Mouse (Mus musculus): ENCODE results near the gene Smurf2. TPM values are rescaled to one million over a fixed set of nuclear protein-coding genes. Genes with fewer than 3 reads are reported as not detected.
A peak's percentile ranks its signal among the peaks of the same experiment; 100 is the strongest.

Smurf2 gene
- 10 to 100 TPM; 29.1 to 29.6 TPM for total RNA-seq (2021)

GRCm38 (mm10) chr11:106920551-106921379, at the start of gene Smurf2:
Gene Smurf2 (minus strand): TSS chr11:106920715.
- intact Hi-C loops (cut with DNase I), result no loop called here
- DNase-seq (ENCODE audit: extremely low spot score in 1 of 2, low spot score in 2 of 2), result peak; percentile 74 to 92

- intact Hi-C loops (cut with DNase I), result loop anchor here (5.0 kb wide), 1 partner anchor 42 kb away; no protein-coding TSS in a partner anchor
- no peak for DNase-seq (ENCODE audit: extremely low spot score in 1 of 2, low spot score in 2 of 2)
Observed at GRCm38 (mm10) chr11:106969798-106970197, 49.3 kb upstream of the Smurf2 start.

- intact Hi-C loops (cut with DNase I), result loop anchor here (5.0 kb wide), 1 partner anchor 40 kb away; no protein-coding TSS in a partner anchor
Observed at GRCm38 (mm10) chr11:106967630-106968029, 47.1 kb upstream of the Smurf2 start.

GRCm38 (mm10) chr11:106965881-106966280, 45.4 kb upstream of the Smurf2 start:
- intact Hi-C loops (cut with DNase I), result loop anchor here (5.0 kb wide), 1 partner anchor 39 kb away; no protein-coding TSS in a partner anchor
- DNase-seq (ENCODE audit: extremely low spot score in 1 of 2, low spot score in 2 of 2), result no peak

More at GRCm38 (mm10) chr11:106967630-106968029, 47.1 kb upstream of the Smurf2 start:
- peak in 1 of 2 experiments; percentile 54 for DNase-seq (ENCODE audit: extremely low spot score in 1 of 2, low spot score in 2 of 2)

GRCm38 (mm10) chr11:106962310-106962709, 41.8 kb upstream of the Smurf2 start:
- intact Hi-C loops (cut with DNase I), result no loop called here
- no peak for DNase-seq (ENCODE audit: extremely low spot score in 1 of 2, low spot score in 2 of 2)

GRCm38 (mm10) chr11:106961471-106962081, 41.1 kb upstream of the Smurf2 start:
- intact Hi-C loops (cut with DNase I), result no loop called here
- DNase-seq (ENCODE audit: extremely low spot score in 1 of 2, low spot score in 2 of 2), result no peak

- intact Hi-C loops (cut with DNase I), result no loop called here
- DNase-seq (ENCODE audit: extremely low spot score in 1 of 2, low spot score in 2 of 2), result no peak
Observed at GRCm38 (mm10) chr11:106959121-106959520, 38.6 kb upstream of the Smurf2 start.

GRCm38 (mm10) chr11:106958407-106959071, 38.0 kb upstream of the Smurf2 start:
- no peak for DNase-seq (ENCODE audit: extremely low spot score in 1 of 2, low spot score in 2 of 2)
- intact Hi-C loops (cut with DNase I), result no loop called here

- intact Hi-C loops (cut with DNase I), result no loop called here
Observed at GRCm38 (mm10) chr11:106957271-106957980, 36.9 kb upstream of the Smurf2 start.

GRCm38 (mm10) chr11:106954566-106954965, 34.1 kb upstream of the Smurf2 start:
- DNase-seq (ENCODE audit: extremely low spot score in 1 of 2, low spot score in 2 of 2), result no peak
- intact Hi-C loops (cut with DNase I), result no loop called here

More at GRCm38 (mm10) chr11:106957271-106957980, 36.9 kb upstream of the Smurf2 start:
- peak in 1 of 2 experiments; percentile 88 for DNase-seq (ENCODE audit: extremely low spot score in 1 of 2, low spot score in 2 of 2)

GRCm38 (mm10) chr11:106954116-106954515, 33.6 kb upstream of the Smurf2 start:
- DNase-seq (ENCODE audit: extremely low spot score in 1 of 2, low spot score in 2 of 2), result no peak
- intact Hi-C loops (cut with DNase I), result no loop called here

GRCm38 (mm10) chr11:106937306-106937705, 16.8 kb upstream of the Smurf2 start:
- intact Hi-C loops (cut with DNase I), result no loop called here
- no peak for DNase-seq (ENCODE audit: extremely low spot score in 1 of 2, low spot score in 2 of 2)

- intact Hi-C loops (cut with DNase I), result no loop called here
- no peak for DNase-seq (ENCODE audit: extremely low spot score in 1 of 2, low spot score in 2 of 2)
Observed at GRCm38 (mm10) chr11:106930366-106930765, 9.9 kb upstream of the Smurf2 start.

- intact Hi-C loops (cut with DNase I), result loop anchor here (5.0 kb wide), 1 partner anchor 38 kb away; no protein-coding TSS in a partner anchor
- no peak for DNase-seq (ENCODE audit: extremely low spot score in 1 of 2, low spot score in 2 of 2)
Observed at GRCm38 (mm10) chr11:106928935-106929334, 8.4 kb upstream of the Smurf2 start.

- DNase-seq (ENCODE audit: extremely low spot score in 1 of 2, low spot score in 2 of 2), result no peak
- intact Hi-C loops (cut with DNase I), result loop anchor here (5.0 kb wide), 1 partner anchor 39 kb away; no protein-coding TSS in a partner anchor
Observed at GRCm38 (mm10) chr11:106927950-106928349, 7.4 kb upstream of the Smurf2 start.

- DNase-seq (ENCODE audit: extremely low spot score in 1 of 2, low spot score in 2 of 2), result no peak
- intact Hi-C loops (cut with DNase I), result loop anchor here (5.0 kb wide), 1 partner anchor 40 kb away; no protein-coding TSS in a partner anchor
Observed at GRCm38 (mm10) chr11:106927226-106927625, 6.7 kb upstream of the Smurf2 start.

GRCm38 (mm10) chr11:106926732-106927131, 6.2 kb upstream of the Smurf2 start:
- no peak for DNase-seq (ENCODE audit: extremely low spot score in 1 of 2, low spot score in 2 of 2)
- intact Hi-C loops (cut with DNase I), result loop anchor here (5.0 kb wide), 1 partner anchor 41 kb away; no protein-coding TSS in a partner anchor

Measured in left cerebral cortex, postnatal 10 days (tissue).